8 mouse cellular contexts compared by ENCODE assay signal in genomic region chr6:72355066-72355911, GRCm38 (mm10). TPM values are rescaled to one million over a fixed set of nuclear protein-coding genes. Genes with fewer than 3 reads are reported as not detected.
DNase-seq lines count a peak whose midpoint lies in the region; ATAC-seq and TF ChIP-seq lines count a peak whose summit lies in the region.

Gene Tmem150a (plus strand): TSS chr6:72355447.

- peaks cover 49% of the 10 kb centered on the region for H3K36me3 ChIP-seq in E14TG2a.4 (ENCODE audit: insufficient read depth, low read length)
- peaks cover 11% of the 10 kb centered on the region; the same call in 1 of the 2 replicates for H3K36me3 ChIP-seq in forebrain, embryonic 16.5 days (ENCODE audit: control insufficient read depth, insufficient read depth)
- peaks cover 35% of the 10 kb centered on the region for H3K36me3 ChIP-seq in lung, embryonic 14.5 days (ENCODE audit: insufficient read depth)

- H3K4me2 ChIP-seq in forebrain, embryonic 16.5 days (ENCODE audit: low read length), result peak within 1 kb of the TSS; percentile 92
- H3K4me2 ChIP-seq in lung, embryonic 14.5 days, result peak within 1 kb of the TSS; percentile 95

- intact Hi-C loops in heart, postnatal 14 days (cut with DNase I), result loop anchor here (5.0 kb wide), 1 partner anchor 47 kb away; no protein-coding TSS in a partner anchor

- ATAC-seq in cerebellum, adult (ENCODE audit: insufficient number of reproducible peaks, low FRiP score, low TSS enrichment), result peak; percentile 54
- peak; percentile 87 for ATAC-seq in forebrain, embryonic 16.5 days
- ATAC-seq in lung, embryonic 14.5 days (ENCODE audit: insufficient read depth), result peak; percentile 92
- ATAC-seq in neutrophil, adult 5-6 weeks (ENCODE audit: extremely low read depth, insufficient number of reproducible peaks, low FRiP score, poor library complexity, severe bottlenecking), result peak; percentile 50

- peak within 1 kb of the TSS; percentile 82 for H3K9ac ChIP-seq in forebrain, embryonic 16.5 days (replicated peaks; ENCODE audit: low read depth, low read length)
- H3K9ac ChIP-seq in lung, embryonic 14.5 days, result peak within 1 kb of the TSS; percentile 60

- H3K4me1 ChIP-seq in E14TG2a.4 (replicated peaks; ENCODE audit: low read depth, low read length), result peaks cover 53% of the 10 kb centered on the region
- H3K4me1 ChIP-seq in forebrain, embryonic 16.5 days (replicated peaks; ENCODE audit: control insufficient read depth, insufficient read depth, low read length), result peaks cover 17% of the 10 kb centered on the region
- H3K4me1 ChIP-seq in lung, embryonic 14.5 days (ENCODE audit: insufficient read depth), result peaks cover 6% of the 10 kb centered on the region; the same call in 1 of the 2 replicates

- peaks cover 24% of the 10 kb centered on the region for H3K27me3 ChIP-seq in E14TG2a.4 (ENCODE audit: insufficient read depth, low read length)
- H3K27me3 ChIP-seq in forebrain, embryonic 16.5 days (replicated peaks; ENCODE audit: control insufficient read depth, insufficient read depth, low read length), result no peaks in the 10 kb centered on the region
- H3K27me3 ChIP-seq in lung, embryonic 14.5 days (ENCODE audit: insufficient read depth, low read length), result no peaks in the 10 kb centered on the region

- no peaks in the 10 kb centered on the region for H3K9me3 ChIP-seq in E14TG2a.4 (ENCODE audit: low read length)
- H3K9me3 ChIP-seq in forebrain, embryonic 16.5 days (ENCODE audit: control insufficient read depth, low read length), result no peaks in the 10 kb centered on the region
- H3K9me3 ChIP-seq in lung, embryonic 14.5 days (ENCODE audit: low read depth, low read length), result no peaks in the 10 kb centered on the region

- no peak for TF ChIP-seq CTCF in E14TG2a.4 (conservative IDR thresholded peaks at IDR 0.05; ENCODE audit: low read length)
- peak; percentile 53 for TF ChIP-seq CTCF in lung, embryonic 14.5 days (IDR thresholded peaks at IDR 0.05; ENCODE audit: low read depth)

- under 1% methylated on average over 67 of the region's 71 CpGs for WGBS in forebrain, embryonic 16.5 days
- WGBS in large intestine, adult 2 months, result under 1% methylated on average over 70 of the region's 71 CpGs
- under 1% methylated on average over 70 of the region's 71 CpGs for WGBS in lung, embryonic 14.5 days

- H3K27ac ChIP-seq in forebrain, embryonic 16.5 days (ENCODE audit: low read length), result 0 out of 2 replicates have a peak within 1 kb of the TSS, but pooled peaks have one; percentile 15
- no peak within 1 kb of the TSS for H3K27ac ChIP-seq in lung, embryonic 14.5 days (ENCODE audit: low read depth)

- H3K4me3 ChIP-seq in E14TG2a.4 (replicated peaks; ENCODE audit: low read length), result peak within 1 kb of the TSS; percentile 87
- H3K4me3 ChIP-seq in forebrain, embryonic 16.5 days (replicated peaks; ENCODE audit: low read length), result peak within 1 kb of the TSS; percentile 68
- H3K4me3 ChIP-seq in lung, embryonic 14.5 days (ENCODE audit: low read depth, low read length), result peak within 1 kb of the TSS; percentile 61

- DNase-seq in heart, postnatal 14 days, result peak; percentile 88 to 90
- no peak for DNase-seq in large intestine, adult 2 months (ENCODE audit: low read depth, low spot score)
- DNase-seq in lung, embryonic 14.5 days, result peak; percentile 90
- DNase-seq in thymus, postnatal 0 days (ENCODE audit: low spot score), result peak; percentile 46

RNA-seq across cellular contexts. Expression of gene Tmem150a, which starts in this region (rescaled TPM):
- 17.9 and 21.0 TPM in 2 replicates for polyA plus RNA-seq in forebrain, embryonic 16.5 days (2015; fragmentation: Nextera tagmentation; extraction: Ambion mirVana)
- 10 to 100 TPM; 14.7 to 17.6 TPM for total RNA-seq in heart, postnatal 14 days (2021)
- 13.4 and 16.6 TPM in 2 replicates for polyA plus RNA-seq in large intestine, adult 2 months (2012; rRNA removed)
- polyA plus RNA-seq in lung, embryonic 14.5 days (2014; fragmentation: Nextera tagmentation; extraction: Ambion mirVana), result 10.3 and 10.4 TPM in 2 replicates
- total RNA-seq in neutrophil, adult 5-6 weeks (2017), result 0.93 and 2.2 TPM in 2 replicates
- polyA plus RNA-seq in thymus, postnatal 0 days (2015; fragmentation: Nextera tagmentation; extraction: Ambion mirVana), result 1.6 and 1.9 TPM in 2 replicates
